Mouse (Mus musculus): ENCODE results near the gene Ndufc1. TPM values are rescaled to one million over a fixed set of nuclear protein-coding genes. Genes with fewer than 3 reads are reported as not detected.
"Not testable (repeated sequence)": the region's sequence is repeated elsewhere in the genome, so short reads cannot be mapped to it uniquely, and the experiment has no call there.

Gene Ndufc1
- polyA plus RNA-seq, 1 experiment from 2014 or later = 807 TPM

GRCm38 (mm10) chr3:51359558-51360307, 49.1 kb downstream of the Ndufc1 start:
- H3K4me2 ChIP-seq (ENCODE audit: low read length) = peak overlapping the region; percentile 55; the same call in 1 of the 2 replicates
- H3K4me1 ChIP-seq (ENCODE audit: control insufficient read depth, insufficient read depth, low read depth, low read length) = peaks cover 7% of the 10 kb centered on the region
- no peak overlapping the region for H3K9ac ChIP-seq (ENCODE audit: low read depth, low read length)
- ATAC-seq = no peak
- H3K9me3 ChIP-seq (ENCODE audit: control insufficient read depth, low read length) = no peaks in the 10 kb centered on the region
- H3K27ac ChIP-seq (ENCODE audit: low read depth, low read length) = no peak overlapping the region
- H3K36me3 ChIP-seq (ENCODE audit: control insufficient read depth, insufficient read depth, low read length) = no peaks in the 10 kb centered on the region
- no peak overlapping the region for H3K4me3 ChIP-seq (ENCODE audit: low read length)
- 33% methylated on average over 14 of the region's 14 CpGs for WGBS
- no peaks in the 10 kb centered on the region for H3K27me3 ChIP-seq (replicated peaks; ENCODE audit: control insufficient read depth, insufficient read depth, low read length)

GRCm38 (mm10) chr3:51358660-51359557, 49.9 kb downstream of the Ndufc1 start:
- Histone ChIP-seq H3K27ac (ENCODE audit: low read depth, low read length) (no peak overlapping the region), H3K4me1 (ENCODE audit: control insufficient read depth, insufficient read depth, low read depth, low read length) (peaks cover 3% of the 10 kb centered on the region; the same call in 1 of the 2 replicates), H3K9me3 (ENCODE audit: control insufficient read depth, low read length) (no peaks in the 10 kb centered on the region), H3K9ac (ENCODE audit: low read depth, low read length) (peak overlapping the region; percentile 6), H3K4me2 (ENCODE audit: low read length) (peak overlapping the region; percentile 55), H3K4me3 (ENCODE audit: low read length) (peak overlapping the region; percentile 48), H3K27me3 (replicated peaks; ENCODE audit: control insufficient read depth, insufficient read depth, low read length) (no peaks in the 10 kb centered on the region), H3K36me3 (ENCODE audit: control insufficient read depth, insufficient read depth, low read length) (no peaks in the 10 kb centered on the region)
- ATAC-seq = peak; percentile 67
- under 1% methylated on average over 50 of the region's 50 CpGs for WGBS

GRCm38 (mm10) chr3:51358181-51358580, 50.6 kb downstream of the Ndufc1 start:
- Histone ChIP-seq H3K27ac (ENCODE audit: low read depth, low read length) (no peak overlapping the region), H3K4me2 (ENCODE audit: low read length) (peak overlapping the region; percentile 55), H3K9ac (ENCODE audit: low read depth, low read length) (no peak overlapping the region), H3K36me3 (ENCODE audit: control insufficient read depth, insufficient read depth, low read length) (no peaks in the 10 kb centered on the region), H3K9me3 (ENCODE audit: control insufficient read depth, low read length) (no peaks in the 10 kb centered on the region), H3K4me3 (ENCODE audit: low read length) (peak overlapping the region; percentile 48), H3K27me3 (replicated peaks; ENCODE audit: control insufficient read depth, insufficient read depth, low read length) (no peaks in the 10 kb centered on the region), H3K4me1 (ENCODE audit: control insufficient read depth, insufficient read depth, low read depth, low read length) (peaks cover 3% of the 10 kb centered on the region; the same call in 1 of the 2 replicates)
- peak; percentile 59; the same call in 1 of the 2 replicates for ATAC-seq
- 2% methylated on average over 15 of the region's 15 CpGs for WGBS

- Histone ChIP-seq H3K4me1 (ENCODE audit: control insufficient read depth, insufficient read depth, low read depth, low read length) (peaks cover 3% of the 10 kb centered on the region; the same call in 1 of the 2 replicates), H3K27ac (ENCODE audit: low read depth, low read length) (no peak overlapping the region), H3K4me3 (ENCODE audit: low read length) (peak overlapping the region; percentile 48), H3K27me3 (replicated peaks; ENCODE audit: control insufficient read depth, insufficient read depth, low read length) (no peaks in the 10 kb centered on the region), H3K36me3 (ENCODE audit: control insufficient read depth, insufficient read depth, low read length) (no peaks in the 10 kb centered on the region), H3K9ac (ENCODE audit: low read depth, low read length) (no peak overlapping the region), H3K4me2 (ENCODE audit: low read length) (peak overlapping the region; percentile 55), H3K9me3 (ENCODE audit: control insufficient read depth, low read length) (no peaks in the 10 kb centered on the region)
- WGBS = 15% methylated on average over 14 of the region's 14 CpGs
- no peak for ATAC-seq
Measured at GRCm38 (mm10) chr3:51357624-51358023, 51.2 kb downstream of the Ndufc1 start.

- 56% methylated on average over 5 of the region's 5 CpGs for WGBS
- no peak for ATAC-seq
- no peak overlapping the region for H3K4me2 ChIP-seq (ENCODE audit: low read length)
Measured at GRCm38 (mm10) chr3:51357078-51357477, 51.7 kb downstream of the Ndufc1 start.

GRCm38 (mm10) chr3:51354956-51355355, 53.8 kb downstream of the Ndufc1 start:
- ATAC-seq; H3K27ac ChIP-seq (ENCODE audit: low read depth, low read length): not testable (repeated sequence)

More at GRCm38 (mm10) chr3:51357078-51357477, 51.7 kb downstream of the Ndufc1 start:
- Histone ChIP-seq H3K27ac (ENCODE audit: low read depth, low read length) (no peak overlapping the region), H3K4me1 (ENCODE audit: control insufficient read depth, insufficient read depth, low read depth, low read length) (peaks cover 3% of the 10 kb centered on the region; the same call in 1 of the 2 replicates), H3K9ac (ENCODE audit: low read depth, low read length) (no peak overlapping the region), H3K27me3 (replicated peaks; ENCODE audit: control insufficient read depth, insufficient read depth, low read length) (no peaks in the 10 kb centered on the region), H3K4me3 (ENCODE audit: low read length) (no peak overlapping the region), H3K36me3 (ENCODE audit: control insufficient read depth, insufficient read depth, low read length) (no peaks in the 10 kb centered on the region), H3K9me3 (ENCODE audit: control insufficient read depth, low read length) (no peaks in the 10 kb centered on the region)

More at GRCm38 (mm10) chr3:51354956-51355355, 53.8 kb downstream of the Ndufc1 start:
- not testable (repeated sequence) for H3K36me3 ChIP-seq (ENCODE audit: control insufficient read depth, insufficient read depth, low read length); H3K4me2 ChIP-seq (ENCODE audit: low read length); H3K27me3 ChIP-seq (replicated peaks; ENCODE audit: control insufficient read depth, insufficient read depth, low read length); H3K4me1 ChIP-seq (ENCODE audit: control insufficient read depth, insufficient read depth, low read depth, low read length); H3K9ac ChIP-seq (ENCODE audit: low read depth, low read length); H3K9me3 ChIP-seq (ENCODE audit: control insufficient read depth, low read length); H3K4me3 ChIP-seq (ENCODE audit: low read length)
- 92% methylated on average over 6 of the region's 6 CpGs for WGBS

Other genes starting within 250 kb of the Ndufc1 start
- gene Noct, start 184.5 kb downstream of the Ndufc1 start, polyA plus RNA-seq (2015; fragmentation: Nextera tagmentation; extraction: Ambion mirVana) = 28.8 and 29.3 TPM in 2 replicates
- 30.2 and 31.4 TPM in 2 replicates for gene Elf2, start 68.3 kb downstream of the Ndufc1 start, polyA plus RNA-seq (2015; fragmentation: Nextera tagmentation; extraction: Ambion mirVana)
- 1.8 and 2.2 TPM in 2 replicates for gene Mgarp, start 12.2 kb downstream of the Ndufc1 start, polyA plus RNA-seq (2015; fragmentation: Nextera tagmentation; extraction: Ambion mirVana)
- gene Naa15, start 6.2 kb upstream of the Ndufc1 start, polyA plus RNA-seq (2015; fragmentation: Nextera tagmentation; extraction: Ambion mirVana) = 32.6 and 34.5 TPM in 2 replicates
- 29.2 and 32.0 TPM in 2 replicates for gene Rab33b, start 74.9 kb upstream of the Ndufc1 start, polyA plus RNA-seq (2015; fragmentation: Nextera tagmentation; extraction: Ambion mirVana)
- gene Setd7, start 151.9 kb upstream of the Ndufc1 start, polyA plus RNA-seq (2015; fragmentation: Nextera tagmentation; extraction: Ambion mirVana) = 2.1 and 2.7 TPM in 2 replicates

All from hindbrain, embryonic 16.5 days (tissue).